Mouse (Mus musculus): ENCODE measurements around the gene Olfr299. TPM values are rescaled to one million over a fixed set of nuclear protein-coding genes. Genes with fewer than 3 reads are reported as not detected.

Gene Olfr299
- not detected for total RNA-seq (2021)

DNA sequence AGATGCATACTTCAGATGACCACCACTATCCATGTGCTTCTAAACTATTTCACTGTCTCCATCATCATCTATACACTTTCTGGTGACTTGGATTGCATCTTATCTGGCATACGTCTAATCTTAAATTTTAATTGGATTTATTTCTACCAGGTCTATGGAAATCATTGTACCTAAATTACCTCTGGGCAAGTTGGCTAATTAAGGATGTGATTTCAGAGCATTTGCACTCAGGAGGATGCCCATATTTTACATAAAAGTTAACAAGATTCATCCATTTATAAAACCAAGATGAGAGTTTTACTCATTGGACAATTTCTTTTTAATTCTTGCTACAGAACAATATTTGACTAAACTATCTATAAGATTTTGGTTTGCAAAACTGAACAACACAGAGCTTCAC lies at the start of gene Olfr299:
Olfr299 (plus strand) TSS at position 301 of the 400 bp plus-strand sequence.
- DNase-seq, result no peak

DNA sequence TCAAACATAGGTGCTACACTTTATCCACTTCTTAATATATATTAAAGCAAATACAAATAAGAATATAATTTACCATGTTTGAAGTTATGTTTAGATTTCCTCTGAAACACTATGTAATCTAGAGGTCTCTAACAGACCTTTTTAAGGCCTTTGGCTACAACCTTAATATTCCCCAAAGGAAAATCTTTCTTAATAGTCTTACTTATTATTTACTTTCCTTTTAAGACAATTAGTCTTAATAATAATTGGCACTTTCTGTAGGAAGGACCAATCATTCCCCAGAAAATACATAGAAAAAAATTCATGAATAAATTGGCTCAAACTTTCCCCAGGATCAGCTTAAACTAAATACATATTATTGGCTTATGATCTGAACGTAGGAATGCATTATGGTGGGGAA lies 32.7 kb downstream of the Olfr299 start, which contains the start of gene Olfr298:
Olfr298 (minus strand) TSS at position 101 of the 400 bp plus-strand sequence.
- no peak for DNase-seq

Other genes starting within 250 kb of the Olfr299 start
- gene Vmn2r76, start 213.6 kb upstream of the Olfr299 start, total RNA-seq (2021), result not detected
- gene Olfr310, start 182.7 kb upstream of the Olfr299 start, total RNA-seq (2021), result not detected
- gene Olfr309, start 146.2 kb upstream of the Olfr299 start, total RNA-seq (2021), result not detected
- not detected for gene Olfr308, start 134.3 kb upstream of the Olfr299 start, total RNA-seq (2021)
- not detected for gene Olfr307, start 122.3 kb upstream of the Olfr299 start, total RNA-seq (2021)
- not detected for gene Olfr305, start 93.0 kb upstream of the Olfr299 start, total RNA-seq (2021)
- gene Olfr304, start 73.3 kb upstream of the Olfr299 start, total RNA-seq (2021), result not detected
- gene Olfr303, start 62.1 kb upstream of the Olfr299 start, total RNA-seq (2021), result not detected
- gene Olfr301, start 56.1 kb upstream of the Olfr299 start, total RNA-seq (2021), result not detected
- gene Olfr298, start 32.6 kb downstream of the Olfr299 start, total RNA-seq (2021), result not detected
- not detected for gene Olfr297, start 60.0 kb downstream of the Olfr299 start, total RNA-seq (2021)
- not detected for gene Olfr295, start 123.9 kb downstream of the Olfr299 start, total RNA-seq (2021)
- gene Olfr294, start 156.7 kb downstream of the Olfr299 start, total RNA-seq (2021), result not detected
- gene Olfr293, start 189.1 kb downstream of the Olfr299 start, total RNA-seq (2021), result not detected
- gene Olfr292, start 228.4 kb downstream of the Olfr299 start, total RNA-seq (2021), result not detected